Mouse (Mus musculus) heart, postnatal 4 days (tissue): ENCODE results near the gene Trmt61a. TPM values are rescaled to one million over a fixed set of nuclear protein-coding genes. Genes with fewer than 3 reads are reported as not detected.

Experiments used
- DNase-seq: peaks from one replicate; pipeline ENCODE4 v3.0.0; 2021
- total RNA-seq, 2 experiments: library from RNA; stranded (reverse); gene quantifications; 2 replicates each; pipeline ENCODE4 v1.2.3; 2021

Gene Trmt61a
- total RNA-seq, 2 experiments from 2014 or later, result 9.4 to 9.8 TPM

DNA sequence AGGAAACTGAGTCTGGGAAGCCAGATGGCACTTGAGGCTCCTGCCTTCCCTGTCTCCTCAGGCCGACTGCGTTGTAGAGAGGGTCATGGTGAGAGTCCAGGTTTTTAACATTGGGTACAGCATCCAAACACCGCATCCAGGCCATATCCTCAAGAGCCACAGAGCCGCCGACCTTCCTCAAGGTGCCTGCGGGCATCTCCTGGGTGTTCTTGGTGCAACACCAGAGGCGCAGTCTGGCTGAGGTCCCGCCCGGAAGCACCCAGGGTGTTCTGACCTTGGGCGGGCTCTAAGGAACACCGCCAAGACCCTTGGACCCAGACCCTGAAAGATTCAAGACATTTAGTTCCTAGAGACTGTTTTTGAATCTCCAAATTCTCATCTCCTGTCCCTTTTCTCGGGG, 5.3 kb upstream of the Trmt61a start:
- DNase-seq, result no peak

DNA sequence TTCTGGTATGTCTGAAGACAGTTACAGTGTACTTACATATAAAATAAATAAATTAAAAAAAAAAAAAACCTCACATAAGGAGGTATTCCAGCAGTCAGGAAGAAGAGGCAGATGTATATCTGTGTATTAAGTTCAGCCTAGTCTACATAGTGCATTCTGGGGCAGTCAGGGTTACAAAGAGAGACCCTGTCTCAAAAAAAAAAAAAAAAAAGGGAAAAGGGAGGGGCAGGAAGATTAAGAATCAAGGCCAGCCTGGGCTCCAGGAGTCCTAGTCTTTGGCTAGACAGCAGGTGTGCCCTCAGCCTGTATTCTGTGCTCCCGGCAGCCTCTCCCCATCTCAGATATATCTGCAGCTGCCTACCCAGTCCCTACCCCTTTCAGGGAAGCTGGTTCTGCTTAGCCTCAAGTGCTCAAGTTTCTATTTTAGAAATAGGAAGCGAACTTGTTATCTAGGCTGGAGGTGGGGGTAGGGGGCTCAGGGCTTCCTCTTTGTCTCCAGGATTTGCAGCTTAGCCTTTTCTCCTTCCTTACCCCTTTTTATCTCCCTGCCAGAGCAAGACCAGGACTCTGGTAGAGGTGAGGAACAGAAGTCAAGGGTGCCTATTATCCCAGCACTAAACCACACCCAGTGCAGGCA, 2.9 kb upstream of the Trmt61a start:
- no peak for DNase-seq

DNA sequence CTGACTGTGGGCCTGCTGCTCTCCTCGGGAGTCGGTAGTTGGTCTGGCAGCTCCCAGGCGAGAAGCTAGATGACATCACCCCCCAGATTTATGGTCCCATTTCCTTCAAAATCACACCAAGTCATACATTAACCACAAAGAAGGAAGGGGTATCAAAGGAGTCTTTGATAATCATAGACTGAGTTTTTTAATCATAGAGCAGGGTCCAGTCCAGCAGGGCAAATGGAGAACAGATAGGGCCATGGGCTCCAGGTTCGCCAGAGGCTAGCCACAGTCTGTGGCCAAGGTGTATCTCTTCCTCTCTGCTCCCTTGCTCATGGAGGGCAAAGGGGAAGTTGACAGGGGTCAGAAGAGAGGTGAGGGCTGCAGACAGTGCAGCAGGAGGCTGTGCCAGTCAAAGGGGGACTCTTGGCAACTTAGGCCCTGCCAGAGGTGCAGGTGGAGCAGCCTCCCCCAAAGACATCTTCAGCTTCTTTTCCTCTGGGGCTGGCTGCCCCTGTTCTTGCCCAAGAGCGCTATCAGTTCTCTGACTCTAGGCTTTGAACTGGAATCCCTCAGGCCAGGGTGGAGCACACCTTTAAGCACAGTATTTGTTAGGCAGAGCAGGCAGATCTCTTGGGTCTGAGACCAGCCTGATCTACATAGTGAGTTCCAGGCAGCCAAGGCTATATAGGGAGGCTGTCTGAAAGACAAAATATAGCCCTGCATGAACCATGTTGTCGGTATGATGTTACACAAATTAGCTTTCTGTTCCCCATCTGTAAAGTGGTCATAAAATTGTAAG, 1.9 kb upstream of the Trmt61a start:
- no peak for DNase-seq

DNA sequence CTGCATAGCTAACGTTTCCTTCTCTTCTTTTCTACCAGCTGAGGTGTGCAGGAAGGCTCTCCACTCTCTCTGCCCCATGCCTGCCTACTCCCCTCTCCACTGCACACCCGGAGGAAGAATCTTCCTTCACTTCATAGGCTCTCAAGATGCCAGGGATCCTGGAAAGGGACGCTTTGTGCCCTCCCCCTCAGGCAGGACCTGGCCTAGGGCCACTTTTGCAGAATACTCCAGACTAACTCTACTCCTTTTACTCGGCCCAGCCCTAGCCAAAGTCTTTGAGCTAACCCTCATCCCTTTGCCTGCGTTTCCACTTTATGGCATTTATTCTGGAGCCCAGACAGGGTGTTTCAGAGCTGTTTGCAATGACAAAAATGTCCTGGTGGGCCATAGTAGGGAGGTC, 484 bp upstream of the Trmt61a start:
- peak; percentile 55 for DNase-seq

DNA sequence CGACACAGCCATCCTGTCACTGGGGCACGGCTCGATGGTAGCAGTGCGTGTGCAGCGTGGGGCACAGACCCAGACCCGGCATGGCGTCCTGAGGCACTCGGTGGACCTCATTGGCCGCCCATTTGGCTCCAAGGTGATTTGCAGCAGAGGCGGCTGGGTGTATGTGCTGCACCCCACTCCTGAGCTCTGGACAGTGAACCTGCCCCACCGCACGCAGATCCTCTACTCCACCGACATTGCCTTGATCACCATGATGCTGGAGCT, 697 bp downstream of the Trmt61a start:
- peak; percentile 17 for DNase-seq

DNA sequence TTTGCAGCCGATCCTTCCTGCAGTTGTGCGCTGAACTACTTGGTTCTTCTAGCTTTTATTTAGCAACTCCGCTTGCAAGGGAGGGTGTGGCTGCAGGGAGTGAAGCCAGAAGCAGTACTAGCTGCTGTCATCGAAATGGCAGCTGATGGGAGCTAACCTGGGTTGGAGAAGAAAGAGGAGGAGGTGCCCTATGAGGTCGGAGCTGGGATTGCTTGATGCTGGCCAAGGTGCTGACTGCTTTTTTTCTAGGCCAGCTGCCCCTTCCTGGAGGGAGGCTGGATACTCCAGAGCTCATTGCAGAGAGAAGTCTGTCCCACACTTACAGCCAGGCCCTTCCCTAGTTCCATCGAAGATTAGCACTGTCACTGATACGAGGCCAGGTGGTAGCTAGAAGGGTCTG, 1.1 kb downstream of the Trmt61a start:
- DNase-seq, result peak; percentile 5

DNA sequence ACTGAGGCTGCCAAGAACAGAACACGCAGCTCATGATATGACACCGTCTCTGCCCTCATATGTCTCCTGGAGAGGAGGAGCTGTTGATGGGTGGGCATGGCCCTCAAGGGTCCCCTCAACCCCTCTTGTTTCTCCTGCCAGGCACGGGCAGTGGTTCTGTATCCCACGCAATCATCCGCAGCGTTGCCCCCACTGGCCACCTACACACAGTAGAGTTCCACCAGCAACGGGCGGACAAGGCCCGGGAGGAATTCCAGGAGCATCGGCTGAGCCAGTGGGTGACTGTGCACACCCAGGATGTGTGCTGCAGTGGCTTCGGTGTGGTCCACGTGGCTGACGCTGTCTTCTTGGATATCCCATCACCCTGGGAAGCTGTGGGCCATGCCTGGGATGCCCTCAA, 2.8 kb downstream of the Trmt61a start:
- DNase-seq, result no peak

DNA sequence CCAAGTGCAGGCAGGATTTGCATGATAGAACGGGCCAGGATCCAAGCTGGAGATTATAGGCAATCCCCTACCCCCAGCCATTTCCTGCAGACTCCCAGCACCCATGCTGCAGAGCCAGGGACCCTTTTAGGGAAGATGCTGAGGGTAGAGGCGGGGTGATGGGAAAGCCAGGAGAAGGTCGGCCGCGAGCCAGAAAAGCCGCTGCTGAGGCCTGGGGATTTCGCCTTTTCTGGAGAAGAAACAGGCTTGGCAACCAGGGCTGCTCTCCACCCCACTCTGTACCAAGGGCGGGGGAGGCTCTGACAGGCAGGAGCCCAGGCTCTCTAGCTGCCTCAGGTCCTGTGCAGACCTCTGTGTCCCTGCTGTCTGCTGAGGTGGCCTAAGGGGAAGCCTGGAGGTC, 3.4 kb downstream of the Trmt61a start:
- DNase-seq, result no peak

DNA sequence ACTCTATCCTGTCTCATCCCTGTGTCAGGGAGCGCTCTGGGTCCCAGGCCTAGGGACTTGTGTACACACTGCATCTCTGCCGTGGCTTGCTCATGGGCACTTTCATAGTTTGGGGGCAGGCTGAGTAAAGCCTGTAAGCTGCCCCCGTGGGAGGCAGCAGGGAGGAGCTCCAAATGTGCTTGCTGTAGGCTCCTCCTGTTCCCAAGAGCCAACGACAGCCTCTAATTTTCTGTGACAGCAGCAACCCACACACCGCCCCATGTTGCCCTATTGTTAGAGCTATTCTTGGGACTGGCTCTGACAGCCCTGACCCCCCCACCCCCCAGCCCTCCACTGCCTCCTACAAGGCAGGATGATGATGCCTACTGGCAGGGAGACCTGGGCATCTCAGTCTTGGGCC, 4.1 kb downstream of the Trmt61a start:
- DNase-seq, result peak; percentile 20

DNA sequence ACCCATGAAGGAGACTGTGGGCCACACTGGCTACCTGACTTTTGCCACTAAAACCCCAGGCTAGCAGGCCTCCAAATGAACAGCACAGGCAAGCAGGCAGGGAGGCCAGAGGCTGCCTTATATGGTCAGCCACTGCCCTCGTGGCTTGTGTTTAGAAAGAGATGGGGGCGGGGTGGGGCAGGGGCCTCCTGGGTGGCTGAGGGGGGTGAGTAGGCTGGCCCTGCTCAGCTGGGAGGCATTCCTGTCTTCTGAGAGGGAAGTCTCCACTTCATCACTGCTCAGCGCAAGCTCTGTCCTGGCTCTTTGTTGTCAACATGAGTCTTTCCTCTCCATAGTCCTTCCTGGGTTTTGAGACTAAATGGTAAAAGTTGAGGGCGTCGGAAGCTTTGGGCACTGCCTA, 4.9 kb downstream of the Trmt61a start:
- no peak for DNase-seq

DNA sequence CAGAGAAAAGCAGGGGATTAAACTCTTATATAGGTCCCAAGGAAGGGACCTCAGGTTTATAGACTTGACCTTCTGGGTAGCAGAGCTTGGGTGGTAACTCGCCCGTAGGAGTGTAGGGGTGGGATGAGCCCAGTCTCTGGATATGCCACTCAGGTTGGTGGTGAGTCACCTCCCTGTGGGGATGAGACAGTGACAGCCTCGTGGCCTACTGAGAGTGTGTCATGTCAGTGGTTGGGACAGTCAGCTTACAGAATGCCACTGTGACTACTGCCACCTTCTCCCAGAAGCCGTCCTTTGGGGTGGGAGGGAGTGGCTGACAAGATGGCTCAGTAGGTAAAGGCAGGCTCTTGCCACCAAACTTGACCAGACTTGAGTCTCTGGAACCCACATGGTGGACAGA, 8.5 kb downstream of the Trmt61a start:
- DNase-seq, result no peak

DNA sequence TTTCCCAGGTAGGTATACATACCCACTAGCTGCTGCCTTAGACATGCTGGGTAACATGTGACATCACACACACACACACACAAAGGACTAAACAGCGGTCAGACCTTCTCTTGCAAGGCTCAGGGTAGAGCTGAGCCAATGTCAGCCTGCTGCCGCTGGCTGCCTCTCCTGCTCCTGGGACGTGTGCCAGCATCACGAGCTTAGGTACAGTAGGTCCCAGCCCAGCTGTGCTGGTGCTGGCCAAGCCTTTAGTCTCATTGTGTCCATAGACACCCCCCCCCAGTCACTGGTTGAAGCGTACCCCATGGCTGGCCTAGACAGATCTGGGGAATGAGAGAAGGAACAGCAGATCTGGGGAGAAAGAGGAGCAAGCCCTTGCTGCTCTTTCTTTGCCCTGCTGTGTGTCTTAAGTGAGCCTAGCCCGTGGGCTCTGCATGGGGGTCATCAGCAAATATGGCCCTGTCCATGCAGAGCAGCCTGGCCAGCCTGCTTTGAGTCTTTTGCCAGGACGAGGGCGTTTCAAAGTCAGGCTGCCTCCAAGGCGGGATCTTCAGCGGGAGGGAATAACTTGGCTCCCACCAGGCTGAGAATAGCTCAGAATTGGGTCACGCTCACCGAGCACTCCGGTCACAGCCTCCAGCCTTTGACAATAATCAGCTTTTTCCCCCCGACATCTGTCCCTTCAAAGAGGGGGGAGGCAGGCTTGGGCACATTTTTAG, 9.6 kb downstream of the Trmt61a start:
- DNase-seq, result peak; percentile 89

DNA sequence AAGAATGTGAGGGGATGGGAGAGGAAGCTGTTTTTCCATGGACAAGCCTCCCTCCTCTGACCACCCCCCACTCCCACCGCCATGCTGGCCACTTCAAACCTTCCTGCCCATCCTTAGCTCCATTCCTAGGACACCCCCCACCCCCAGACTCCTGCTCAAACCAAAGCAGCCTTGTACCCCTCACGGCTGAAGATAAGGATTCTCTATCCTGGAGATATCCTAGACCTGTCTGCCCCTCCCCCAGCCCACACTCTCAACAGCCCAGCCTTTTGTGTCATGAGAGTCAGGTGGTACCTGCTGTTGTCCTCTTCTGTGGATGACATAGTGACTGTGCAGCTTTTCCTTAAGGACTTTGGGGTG, 10.1 kb downstream of the Trmt61a start:
- DNase-seq, result no peak

DNA sequence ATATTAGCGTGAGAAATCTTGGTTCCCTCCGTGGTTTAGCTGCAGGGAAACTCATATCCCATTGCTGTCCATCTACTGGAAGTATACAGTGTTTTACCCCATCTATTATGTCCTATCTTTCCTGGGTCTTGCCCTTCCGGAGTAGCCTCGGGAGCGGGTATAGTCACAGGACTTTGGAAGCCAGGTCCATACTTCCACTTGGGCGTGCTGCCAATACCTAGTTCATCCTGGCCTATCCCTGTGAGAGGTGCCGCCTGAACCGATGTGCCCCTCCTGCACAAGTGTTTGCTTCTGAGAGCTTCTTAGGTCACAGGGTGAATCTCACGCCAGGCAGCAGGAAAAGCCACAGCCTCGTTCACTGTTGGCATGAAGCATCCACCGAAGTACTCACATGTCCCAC, 11.5 kb downstream of the Trmt61a start:
- no peak for DNase-seq

DNA sequence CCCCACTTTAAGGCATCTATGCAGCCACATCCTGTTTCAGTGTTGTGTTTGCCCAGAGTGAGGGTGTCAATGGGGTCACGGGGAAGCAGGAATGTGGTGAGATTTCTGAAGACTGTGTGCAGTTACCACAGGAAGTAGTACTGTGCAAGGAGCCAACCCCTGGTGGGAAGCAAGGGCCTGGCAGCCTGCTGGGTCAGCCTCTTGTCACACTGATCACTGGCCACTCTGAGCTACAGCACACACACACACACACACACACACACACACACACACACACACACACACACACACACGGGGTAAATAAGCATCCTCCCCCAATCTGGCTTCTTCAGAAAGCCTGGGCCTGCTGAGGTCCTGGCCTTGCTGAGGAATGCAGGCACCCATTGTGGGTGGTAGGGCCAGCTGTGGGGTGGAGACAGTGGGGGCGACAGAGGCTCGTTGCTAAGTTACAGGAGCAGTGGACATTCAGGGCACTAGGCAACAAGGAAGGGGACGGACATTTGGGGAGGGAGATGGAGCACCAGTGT, 13.5 kb downstream of the Trmt61a start:
- DNase-seq, result no peak

DNA sequence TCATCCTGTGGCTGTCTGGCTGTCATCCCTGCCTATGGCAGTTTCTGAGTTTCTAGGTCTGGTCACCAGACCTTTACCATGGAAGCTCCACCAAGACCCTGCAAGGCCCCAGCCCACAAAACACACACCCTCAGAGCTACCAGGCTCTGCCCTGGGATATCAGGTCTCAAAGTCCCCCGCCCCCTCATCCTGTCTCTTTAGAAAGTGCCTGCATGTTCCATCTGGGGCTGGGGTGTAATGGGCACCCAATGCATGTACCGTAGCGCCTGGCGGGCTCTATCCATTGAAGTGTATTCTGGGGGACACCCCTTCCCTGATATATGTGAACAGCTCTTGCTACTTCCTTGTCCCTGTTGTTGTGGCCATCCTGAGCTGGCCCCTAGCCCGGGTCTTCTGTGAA, 15.0 kb downstream of the Trmt61a start:
- DNase-seq, result no peak

DNA sequence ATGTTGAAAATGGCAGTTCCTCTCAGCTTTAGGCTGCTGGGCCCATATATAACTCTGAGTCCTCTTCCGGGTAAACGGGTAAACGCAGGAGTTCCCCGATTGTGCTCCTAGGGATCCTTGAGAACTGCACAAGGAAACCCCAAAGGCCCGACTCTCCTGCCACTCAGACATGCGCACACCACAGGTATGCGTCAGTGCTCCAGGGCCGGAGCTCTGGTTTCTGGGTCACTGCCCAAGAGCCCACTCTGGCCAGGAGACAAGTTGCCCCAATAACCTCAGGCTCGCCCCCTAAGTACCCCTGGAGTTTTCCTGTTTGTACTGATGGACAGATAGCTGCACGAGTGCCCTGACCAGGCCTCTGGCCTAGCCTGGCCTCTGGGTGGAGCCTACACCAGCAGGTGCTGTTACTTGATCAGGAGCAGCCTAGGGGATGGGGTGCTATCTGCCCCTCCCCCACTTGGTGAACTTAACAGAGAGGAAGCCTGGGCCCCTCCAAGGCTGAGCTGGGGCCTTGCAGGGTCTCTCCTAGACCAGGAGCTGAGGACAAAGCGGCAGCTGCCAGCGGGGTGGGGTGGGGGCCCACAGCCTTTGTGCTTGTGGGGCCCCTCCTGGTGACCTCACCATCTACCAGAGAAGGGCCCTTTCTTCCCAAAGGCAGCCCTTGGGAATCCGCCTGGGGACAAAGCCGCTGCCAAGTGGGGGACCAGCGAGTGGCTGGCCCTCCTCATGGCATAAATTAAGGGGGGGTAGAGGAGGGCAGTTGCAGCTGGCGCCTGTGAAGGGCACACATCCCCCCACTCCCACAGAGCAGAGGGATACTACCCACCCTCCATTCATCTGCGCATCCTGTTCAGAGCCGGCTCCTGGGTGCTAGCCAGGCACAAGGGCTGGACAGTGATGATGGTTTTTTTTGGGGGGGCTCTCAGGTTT, 15.7 kb downstream of the Trmt61a start:
- no peak for DNase-seq

DNA sequence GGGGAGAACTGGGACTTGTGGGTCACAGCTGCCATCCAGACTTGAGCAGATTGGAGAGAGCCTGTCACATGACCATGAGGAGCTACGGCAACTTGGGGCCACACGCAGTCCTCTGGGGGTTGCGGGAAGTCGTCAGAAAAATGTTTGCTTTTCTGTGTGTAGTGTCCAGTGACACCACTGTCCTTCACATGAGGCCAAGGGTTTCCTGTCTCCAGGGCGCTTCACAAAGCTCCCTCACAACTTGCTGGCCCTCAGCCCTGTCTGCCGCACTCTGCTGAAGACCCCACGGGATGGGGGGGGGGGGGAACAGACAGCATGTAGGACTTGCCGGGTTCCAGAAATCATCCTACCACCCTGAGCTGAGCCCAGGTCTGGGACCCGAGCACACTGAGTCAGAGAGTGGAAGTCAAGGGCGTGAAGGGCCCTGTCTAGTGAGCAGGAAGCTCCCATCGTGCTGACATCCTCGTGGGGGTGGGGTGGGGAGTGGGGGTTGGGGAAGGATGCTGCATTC, 16.4 kb downstream of the Trmt61a start:
- no peak for DNase-seq

DNA sequence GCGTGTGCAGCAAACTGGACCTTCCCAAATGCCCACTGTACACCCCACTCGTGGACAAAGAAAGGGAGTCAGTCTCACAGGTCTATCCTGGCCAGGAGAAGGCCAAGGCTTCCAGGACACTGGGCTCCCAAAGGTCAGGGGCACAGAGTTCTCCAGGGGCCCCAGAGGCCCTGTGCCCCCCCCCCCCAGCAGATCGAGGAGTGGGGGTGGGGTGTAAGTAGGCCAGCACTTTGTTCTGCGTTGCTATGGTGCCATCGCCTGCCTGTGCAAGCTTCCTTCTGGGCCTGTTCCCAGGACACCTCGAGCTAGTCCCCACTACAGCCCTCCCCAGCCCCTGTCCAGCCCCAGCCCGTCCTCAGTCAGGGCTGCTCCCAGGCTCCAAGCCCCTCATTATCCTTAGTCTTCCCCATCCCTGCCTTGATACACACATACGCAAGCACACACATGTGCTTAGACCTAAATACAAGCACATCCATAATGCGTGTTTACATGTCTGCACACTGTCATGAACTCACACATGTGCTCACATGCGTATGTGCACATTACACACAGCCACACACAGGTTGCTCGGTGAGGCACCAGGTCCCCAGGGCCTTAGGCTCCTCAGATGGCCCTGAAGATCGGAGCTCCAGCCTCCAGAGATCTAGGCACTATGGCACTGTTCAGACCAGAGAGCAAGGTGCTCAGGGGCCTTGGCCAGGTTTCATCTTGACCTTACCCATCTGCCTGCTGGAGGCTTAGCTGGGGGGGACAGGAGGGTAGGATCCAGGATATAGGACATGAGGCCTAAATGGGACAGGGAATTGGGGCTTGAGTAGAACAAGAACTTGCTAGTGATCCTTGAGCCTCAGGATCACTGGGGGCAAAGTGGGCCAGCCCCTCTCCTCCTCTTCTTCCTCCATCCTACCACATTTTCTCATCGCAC, 17.2 kb downstream of the Trmt61a start:
- DNase-seq, result no peak

DNA sequence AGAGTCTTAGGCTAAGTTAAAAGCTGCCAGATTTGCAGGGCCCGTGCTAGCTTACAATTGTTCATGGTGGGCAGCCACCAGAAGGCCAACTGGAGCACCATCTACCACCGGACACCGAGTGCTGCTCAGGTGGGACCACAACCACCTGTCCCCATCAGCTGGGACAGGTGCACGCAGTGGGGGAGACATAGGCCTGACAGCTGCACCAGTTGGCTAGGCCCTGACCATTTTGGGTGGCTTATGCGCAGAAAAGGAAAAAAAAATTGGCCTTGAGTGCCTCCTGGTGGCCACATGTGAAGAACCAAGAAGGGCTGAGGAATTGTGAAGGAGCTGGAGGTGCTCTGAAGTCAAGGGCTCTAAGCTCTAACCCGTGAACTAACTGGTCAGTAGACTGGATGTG, 18.3 kb downstream of the Trmt61a start:
- DNase-seq, result peak; percentile 82

DNA sequence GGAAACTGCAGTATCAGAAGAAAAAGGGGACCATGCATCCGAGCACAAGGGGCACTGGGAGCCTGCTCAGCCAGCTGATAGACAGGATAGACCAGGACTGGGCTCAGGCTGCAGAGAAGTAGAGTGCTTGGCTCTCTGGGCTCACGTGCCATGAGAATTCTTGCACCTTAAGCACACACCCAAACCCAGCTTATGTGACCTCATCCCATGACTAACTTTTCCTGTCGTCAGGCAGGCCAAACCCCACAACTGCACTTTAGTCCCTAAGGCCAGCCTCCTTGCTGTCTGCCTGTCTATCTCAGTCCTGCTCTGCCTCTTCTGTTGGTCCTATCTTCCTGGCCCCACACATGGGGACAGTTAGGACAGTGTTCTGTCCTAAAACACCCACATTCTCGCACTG, 19.8 kb downstream of the Trmt61a start:
- no peak for DNase-seq
